Mouse (Mus musculus): ENCODE measurements around the gene Itm2c. TPM values are rescaled to one million over a fixed set of nuclear protein-coding genes. Genes with fewer than 3 reads are reported as not detected.

Gene Itm2c
- polyA plus RNA-seq, 1 experiment: 198 TPM

DNA sequence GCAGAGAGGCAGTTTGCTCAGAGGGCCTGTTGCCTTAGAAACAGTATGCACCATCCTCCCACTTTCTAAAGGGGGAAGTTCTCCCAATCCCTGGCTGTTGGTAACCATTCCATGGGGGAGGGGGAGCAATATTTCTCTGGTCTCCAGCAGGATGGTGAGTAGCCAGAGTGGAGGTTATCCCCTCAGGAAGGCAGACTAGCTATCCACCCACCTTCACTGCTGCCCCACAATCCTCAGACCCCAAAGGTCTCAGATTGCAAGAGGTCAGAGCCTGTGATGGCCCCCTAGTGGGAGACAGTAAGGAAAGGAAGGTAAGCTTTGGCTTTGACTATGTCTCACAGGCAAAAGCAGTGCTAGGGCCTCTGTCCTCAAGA is 5.3 kb downstream of the Itm2c start:
- TF ChIP-seq POLR2A (IDR thresholded peaks at IDR 0.05; ENCODE audit: low read depth, low read length): no peak
- TF ChIP-seq CTCF (conservative IDR thresholded peaks at IDR 0.05; ENCODE audit: insufficient read depth, insufficient read length, low read depth, low read length): no peak
- Histone ChIP-seq H3K27ac (ENCODE audit: insufficient read depth, low read depth, low read length) (no peak overlapping the region), H3K36me3 (ENCODE audit: control insufficient read depth, insufficient read depth, low read length) (no peaks in the 10 kb centered on the region), H3K27me3 (replicated peaks; ENCODE audit: control insufficient read depth, insufficient read depth, low read length) (no peaks in the 10 kb centered on the region), H3K4me3 (ENCODE audit: insufficient read depth, low read depth, low read length) (no peak overlapping the region), H3K4me1 (ENCODE audit: control insufficient read depth, insufficient read depth, low read length) (peaks cover 8% of the 10 kb centered on the region)
- no peak for DNase-seq

GRCm38 (mm10) chr1:85900521-85901333 is 6.6 kb downstream of the Itm2c start:
- 46% methylated on average over 7 of the region's 7 CpGs for WGBS
- peaks cover 6% of the 10 kb centered on the region for H3K4me1 ChIP-seq (ENCODE audit: control insufficient read depth, insufficient read depth, low read length)
- H3K27ac ChIP-seq (ENCODE audit: insufficient read depth, low read depth, low read length): no peak overlapping the region
- no peak for TF ChIP-seq POLR2A (IDR thresholded peaks at IDR 0.05; ENCODE audit: low read depth, low read length)
- no peak for TF ChIP-seq CTCF (conservative IDR thresholded peaks at IDR 0.05; ENCODE audit: insufficient read depth, insufficient read length, low read depth, low read length)
- H3K36me3 ChIP-seq (ENCODE audit: control insufficient read depth, insufficient read depth, low read length): no peaks in the 10 kb centered on the region
- H3K4me3 ChIP-seq (ENCODE audit: insufficient read depth, low read depth, low read length): no peak overlapping the region
- no peak for DNase-seq
- H3K27me3 ChIP-seq (replicated peaks; ENCODE audit: control insufficient read depth, insufficient read depth, low read length): no peaks in the 10 kb centered on the region

- Histone ChIP-seq H3K4me3 (ENCODE audit: insufficient read depth, low read depth, low read length) (no peak overlapping the region), H3K27ac (ENCODE audit: insufficient read depth, low read depth, low read length) (no peak overlapping the region), H3K36me3 (ENCODE audit: control insufficient read depth, insufficient read depth, low read length) (no peaks in the 10 kb centered on the region), H3K27me3 (replicated peaks; ENCODE audit: control insufficient read depth, insufficient read depth, low read length) (no peaks in the 10 kb centered on the region), H3K4me1 (ENCODE audit: control insufficient read depth, insufficient read depth, low read length) (peaks cover 5% of the 10 kb centered on the region)
- no peak for DNase-seq
- WGBS: 52% methylated on average over 3 of the region's 3 CpGs
- TF ChIP-seq CTCF (conservative IDR thresholded peaks at IDR 0.05; ENCODE audit: insufficient read depth, insufficient read length, low read depth, low read length) (no peak), POLR2A (IDR thresholded peaks at IDR 0.05; ENCODE audit: low read depth, low read length) (no peak)
These were observed 7.5 kb downstream of the Itm2c start for GRCm38 (mm10) chr1:85901516-85902107.

GRCm38 (mm10) chr1:85902108-85902561 is 8.1 kb downstream of the Itm2c start:
- H3K4me3 ChIP-seq (ENCODE audit: insufficient read depth, low read depth, low read length): no peak overlapping the region
- 30% methylated on average over 7 of the region's 7 CpGs for WGBS
- DNase-seq: peak; percentile 22
- H3K27me3 ChIP-seq (replicated peaks; ENCODE audit: control insufficient read depth, insufficient read depth, low read length): no peaks in the 10 kb centered on the region
- peaks cover 5% of the 10 kb centered on the region; the same call in 1 of the 2 replicates for H3K4me1 ChIP-seq (ENCODE audit: control insufficient read depth, insufficient read depth, low read length)
- TF ChIP-seq CTCF (conservative IDR thresholded peaks at IDR 0.05; ENCODE audit: insufficient read depth, insufficient read length, low read depth, low read length) (no peak), POLR2A (IDR thresholded peaks at IDR 0.05; ENCODE audit: low read depth, low read length) (no peak)
- no peak overlapping the region for H3K27ac ChIP-seq (ENCODE audit: insufficient read depth, low read depth, low read length)
- peaks cover 2% of the 10 kb centered on the region for H3K36me3 ChIP-seq (ENCODE audit: control insufficient read depth, insufficient read depth, low read length)

DNA sequence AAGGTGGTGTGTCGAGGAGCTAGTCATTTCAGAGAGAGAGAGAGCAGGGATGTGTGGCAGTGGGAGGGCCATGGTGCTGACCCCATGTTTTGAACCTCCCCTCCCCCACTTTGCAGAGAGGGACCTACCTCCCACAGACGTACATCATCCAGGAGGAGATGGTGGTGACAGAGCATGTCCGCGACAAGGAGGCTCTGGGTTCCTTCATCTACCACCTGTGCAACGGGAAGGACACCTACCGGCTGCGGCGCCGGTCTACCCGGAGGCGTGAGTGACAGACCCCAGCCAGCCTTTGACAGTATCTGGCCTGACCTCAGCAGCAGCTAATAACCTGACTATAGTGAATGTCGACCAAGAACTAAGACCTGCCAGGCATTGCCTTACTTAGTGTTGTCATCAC is 12.8 kb downstream of the Itm2c start:
- H3K4me1 ChIP-seq (ENCODE audit: control insufficient read depth, insufficient read depth, low read length): no peaks in the 10 kb centered on the region
- TF ChIP-seq POLR2A (IDR thresholded peaks at IDR 0.05; ENCODE audit: low read depth, low read length) (no peak), CTCF (conservative IDR thresholded peaks at IDR 0.05; ENCODE audit: insufficient read depth, insufficient read length, low read depth, low read length) (no peak)
- H3K27me3 ChIP-seq (replicated peaks; ENCODE audit: control insufficient read depth, insufficient read depth, low read length): no peaks in the 10 kb centered on the region
- no peak overlapping the region for H3K4me3 ChIP-seq (ENCODE audit: insufficient read depth, low read depth, low read length)
- WGBS: 79% methylated on average over 12 of the region's 12 CpGs
- DNase-seq: no peak
- peaks cover 2% of the 10 kb centered on the region for H3K36me3 ChIP-seq (ENCODE audit: control insufficient read depth, insufficient read depth, low read length)
- H3K27ac ChIP-seq (ENCODE audit: insufficient read depth, low read depth, low read length): no peak overlapping the region

DNA sequence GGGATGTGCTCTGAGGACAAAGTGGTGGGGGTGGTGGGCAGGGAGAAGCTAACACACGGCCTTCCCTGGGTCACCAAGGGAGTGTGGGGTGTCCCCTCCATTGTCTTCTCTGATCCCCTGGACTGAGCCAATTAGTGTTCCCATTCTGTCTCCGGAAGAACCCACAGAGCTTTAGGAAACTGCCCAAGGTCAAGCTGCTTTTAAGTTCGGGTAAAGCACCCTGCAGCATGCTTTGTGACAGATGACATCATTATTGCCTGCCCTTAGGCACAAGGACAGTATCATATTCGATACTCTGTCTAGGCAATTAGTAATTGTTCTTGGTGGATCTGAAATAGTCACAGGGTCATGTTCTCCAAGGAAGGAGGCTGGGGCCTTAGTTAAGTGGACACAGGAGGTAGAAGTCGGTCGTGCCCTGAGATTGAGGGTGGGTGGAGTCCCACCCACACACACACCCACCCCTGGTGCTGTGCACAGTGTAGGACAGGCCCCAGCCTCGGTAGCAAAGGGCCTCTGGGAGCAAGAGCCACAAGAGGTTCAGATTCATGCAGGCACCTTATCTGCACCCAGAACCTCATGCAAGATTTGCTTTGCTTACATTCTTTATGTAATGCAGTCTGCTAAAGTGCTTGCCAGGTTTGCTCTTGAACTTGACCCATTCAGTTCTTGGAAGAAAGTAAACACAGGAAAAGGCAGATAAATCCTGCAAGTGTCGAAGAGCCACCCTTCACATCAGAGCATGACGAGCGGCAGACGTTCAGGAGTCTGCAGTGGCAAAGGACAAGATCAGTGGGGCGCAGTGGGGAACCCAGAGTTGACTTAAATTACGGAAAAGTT is 14.9 kb downstream of the Itm2c start:
- Histone ChIP-seq H3K36me3 (ENCODE audit: control insufficient read depth, insufficient read depth, low read length) (peaks cover 2% of the 10 kb centered on the region), H3K4me1 (ENCODE audit: control insufficient read depth, insufficient read depth, low read length) (no peaks in the 10 kb centered on the region), H3K4me3 (ENCODE audit: insufficient read depth, low read depth, low read length) (no peak overlapping the region), H3K27ac (ENCODE audit: insufficient read depth, low read depth, low read length) (no peak overlapping the region), H3K27me3 (replicated peaks; ENCODE audit: control insufficient read depth, insufficient read depth, low read length) (no peaks in the 10 kb centered on the region)
- TF ChIP-seq CTCF (conservative IDR thresholded peaks at IDR 0.05; ENCODE audit: insufficient read depth, insufficient read length, low read depth, low read length) (no peak), POLR2A (IDR thresholded peaks at IDR 0.05; ENCODE audit: low read depth, low read length) (no peak)
- WGBS: 46% methylated on average over 13 of the region's 13 CpGs
- no peak for DNase-seq

Measured in kidney, adult 2 months (tissue).